Mouse (Mus musculus) 416B (cell line): ENCODE measurements around the gene Katnb1.

Experiments used
- DNase-seq: peaks from one replicate; pipeline ENCODE4 v3.0.0; 2011; ENCODE audit warnings: low read depth

Katnb1 gene

GRCm38 (mm10) chr8:95141026-95141425, 60.0 kb downstream of the Katnb1 start:
- no peak for DNase-seq

- DNase-seq = peak; percentile 43
These were observed 60.6 kb downstream of the Katnb1 start for GRCm38 (mm10) chr8:95141469-95142074.

DNA sequence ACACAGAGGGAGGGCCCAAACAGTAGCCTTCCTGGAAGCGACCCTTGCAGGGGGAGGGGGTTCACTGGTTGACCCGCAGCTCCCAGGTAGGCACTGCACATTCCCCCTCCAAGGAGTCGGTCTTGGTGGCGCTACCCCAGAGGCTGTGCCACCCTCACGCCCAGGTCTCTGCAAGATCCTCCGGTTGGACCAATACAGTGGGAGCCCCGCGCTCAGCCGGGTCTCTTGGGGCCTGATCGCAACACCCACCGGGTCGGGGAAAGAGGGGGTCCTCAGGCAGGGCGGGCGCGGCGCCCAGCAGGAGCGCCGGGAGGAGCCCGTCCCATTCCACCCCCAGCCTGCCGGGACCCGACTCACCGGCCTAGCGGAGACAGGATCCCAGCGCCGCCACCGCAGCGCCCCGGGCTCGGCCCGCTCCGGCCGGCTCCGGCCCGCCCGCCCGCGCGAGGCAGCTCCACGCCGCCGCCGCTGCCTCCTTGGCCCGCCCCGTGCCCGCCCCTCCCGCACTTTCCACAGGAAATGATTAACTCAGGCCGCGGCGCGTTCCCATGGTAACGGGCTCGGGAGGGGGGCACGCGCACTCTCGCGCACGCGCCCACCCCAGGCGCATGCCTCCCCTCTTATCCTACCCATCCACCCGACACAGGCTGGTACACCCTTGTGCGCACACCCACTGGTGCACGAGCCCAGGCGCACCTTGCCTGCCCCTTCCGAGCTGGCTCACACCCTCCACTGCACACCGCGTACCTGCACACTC, 61.3 kb downstream of the Katnb1 start:
- DNase-seq = peak; percentile 35

DNA sequence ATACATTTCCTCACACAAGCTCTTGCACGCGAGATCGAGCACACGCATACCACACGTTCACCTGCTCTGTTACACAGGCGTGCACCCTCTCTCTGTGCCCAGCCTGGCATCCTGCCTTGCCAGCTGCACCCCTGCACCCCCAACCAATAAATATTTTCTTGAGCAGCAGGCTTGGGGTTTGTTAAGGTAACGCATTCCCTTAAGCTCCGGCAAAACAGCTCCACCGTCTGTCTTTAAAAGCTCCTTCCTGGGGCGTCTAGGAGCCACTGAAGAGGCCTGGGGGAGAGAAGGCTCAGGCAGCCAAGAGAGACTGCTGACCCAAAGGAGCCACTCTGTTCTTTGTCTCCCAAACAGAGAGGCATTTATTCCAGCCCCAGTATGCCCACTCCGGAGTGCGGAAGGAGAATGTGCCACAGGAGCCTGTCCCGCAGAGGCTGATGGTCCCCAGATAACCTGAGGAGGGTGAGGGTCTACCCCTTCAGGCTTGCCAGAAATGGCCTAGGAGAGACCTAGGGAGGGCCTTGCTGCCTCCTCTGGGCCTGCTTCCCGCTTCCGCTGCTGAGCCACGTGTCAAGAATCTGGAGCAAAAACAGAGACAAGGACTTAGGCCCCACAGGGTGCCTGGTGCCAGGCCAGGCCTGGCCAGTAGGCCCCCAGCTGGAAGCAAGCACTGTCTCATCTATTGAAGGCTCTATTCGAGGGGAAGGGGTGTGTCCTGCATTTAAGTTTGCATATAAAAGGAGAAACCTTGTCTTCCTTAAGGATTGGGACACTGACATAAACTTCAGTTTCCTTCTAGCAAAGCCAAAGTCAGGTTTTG, 62.2 kb downstream of the Katnb1 start:
- DNase-seq = peak; percentile 76

DNA sequence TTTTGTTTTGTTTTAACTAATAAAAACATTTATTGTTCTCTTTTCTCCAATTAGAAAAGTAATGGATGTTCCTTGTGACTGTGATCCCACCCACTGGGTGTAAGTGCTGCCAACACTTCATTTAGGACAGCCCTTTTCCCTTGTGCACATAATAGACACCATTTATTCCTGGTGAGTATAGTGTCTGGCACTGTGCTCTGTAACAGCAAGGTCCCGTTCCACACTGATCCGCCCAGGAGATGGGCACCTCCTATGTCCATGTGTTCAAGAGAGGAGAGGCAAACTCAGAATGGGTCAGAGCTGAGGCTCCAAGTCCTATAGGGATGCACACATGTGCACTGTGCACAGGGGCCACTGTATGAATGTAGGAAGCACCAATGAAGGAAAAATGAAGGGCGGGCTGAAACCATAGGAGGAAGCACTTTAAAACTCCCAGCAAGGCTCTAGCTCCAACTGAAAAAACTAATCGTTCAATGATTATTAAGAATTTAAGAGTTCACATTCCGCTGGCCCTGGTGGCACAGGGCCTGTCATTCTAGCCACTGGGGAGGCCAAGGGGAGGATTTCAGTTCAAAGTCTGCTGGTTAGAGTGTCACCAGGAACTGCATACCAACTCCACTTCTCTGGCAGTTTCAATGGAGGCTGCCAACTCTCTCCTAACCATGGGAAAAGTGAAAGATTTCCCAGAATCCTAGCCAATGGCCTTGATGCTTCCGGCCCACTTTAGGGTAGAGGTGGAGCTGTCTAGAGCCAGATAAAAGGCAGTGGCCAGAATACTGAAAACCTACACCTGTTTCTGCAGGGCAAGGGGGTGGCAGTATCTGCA, 63.0 kb downstream of the Katnb1 start:
- DNase-seq = no peak

- DNase-seq = no peak
These were observed 63.6 kb downstream of the Katnb1 start for GRCm38 (mm10) chr8:95144631-95145015.

DNA sequence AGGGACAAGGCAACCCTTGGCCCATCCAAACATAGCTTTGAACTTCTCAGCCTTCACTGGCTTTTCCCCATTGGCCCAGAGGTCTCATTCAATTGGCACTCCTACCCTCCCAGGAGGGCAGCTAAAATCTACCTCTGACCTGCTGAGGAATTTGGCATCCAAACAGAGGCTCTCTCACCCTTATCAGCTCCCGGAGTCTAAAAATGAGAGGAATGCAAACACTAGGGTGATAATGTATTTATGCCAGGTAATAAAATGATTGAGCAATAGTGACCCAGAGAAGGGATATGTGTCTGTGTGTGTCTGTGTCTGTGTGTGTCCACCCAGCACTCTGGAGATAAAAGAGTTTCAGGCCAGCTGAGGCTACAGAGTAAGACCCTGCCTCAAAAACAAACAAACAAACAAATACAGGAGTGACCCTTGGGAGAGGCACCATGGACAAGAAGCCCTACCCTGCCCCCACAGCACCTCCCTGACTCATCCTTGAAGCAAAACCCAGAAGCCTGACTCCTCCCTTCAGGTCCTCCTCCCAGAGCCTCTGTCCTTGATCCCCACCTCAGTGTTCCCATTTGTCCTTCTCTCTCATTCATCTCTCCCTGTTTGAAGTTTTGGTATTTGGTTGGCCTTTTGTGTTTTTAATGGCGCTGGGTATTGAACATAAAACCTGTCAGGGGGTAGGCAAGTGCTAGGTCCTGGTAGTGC, 65.2 kb downstream of the Katnb1 start:
- no peak for DNase-seq

DNA sequence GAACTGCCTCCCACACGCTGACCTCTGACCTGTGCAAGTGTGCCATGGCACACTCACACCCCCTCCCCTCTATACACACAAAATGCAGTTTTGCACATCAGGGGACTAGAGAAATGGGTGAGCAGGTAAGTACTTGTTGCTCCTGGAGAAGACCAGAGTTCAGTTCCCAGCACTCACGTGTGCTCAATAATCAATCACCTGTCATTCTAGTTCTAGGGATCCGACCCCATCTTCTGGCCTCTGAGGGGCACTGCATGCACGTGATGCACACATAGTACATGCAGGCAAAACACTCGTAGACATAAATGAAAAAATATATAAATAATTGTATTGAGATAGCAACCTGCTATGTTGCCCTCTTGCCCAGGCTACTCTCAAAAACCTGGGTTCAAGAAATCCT, 65.9 kb downstream of the Katnb1 start:
- no peak for DNase-seq

DNA sequence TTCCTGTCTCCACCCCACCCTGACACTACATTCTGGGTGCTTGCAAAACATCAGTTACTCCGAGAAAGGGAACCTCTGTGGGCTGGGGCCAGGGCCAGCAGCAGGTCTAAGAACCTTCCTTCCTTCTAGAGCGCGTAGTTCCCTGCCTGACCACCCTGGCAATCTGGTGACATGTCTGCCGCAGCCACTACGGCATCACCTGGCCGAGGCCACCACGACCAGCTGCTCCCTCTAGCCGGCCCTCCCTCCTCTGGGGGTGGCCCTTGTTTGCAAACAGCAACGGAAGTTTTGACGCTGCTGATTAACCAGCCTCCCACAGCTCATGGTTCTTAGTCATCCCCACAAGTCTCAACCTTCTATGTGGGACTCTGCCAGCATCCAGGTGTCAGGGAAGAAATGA, 68.4 kb downstream of the Katnb1 start:
- DNase-seq = peak; percentile 85

DNA sequence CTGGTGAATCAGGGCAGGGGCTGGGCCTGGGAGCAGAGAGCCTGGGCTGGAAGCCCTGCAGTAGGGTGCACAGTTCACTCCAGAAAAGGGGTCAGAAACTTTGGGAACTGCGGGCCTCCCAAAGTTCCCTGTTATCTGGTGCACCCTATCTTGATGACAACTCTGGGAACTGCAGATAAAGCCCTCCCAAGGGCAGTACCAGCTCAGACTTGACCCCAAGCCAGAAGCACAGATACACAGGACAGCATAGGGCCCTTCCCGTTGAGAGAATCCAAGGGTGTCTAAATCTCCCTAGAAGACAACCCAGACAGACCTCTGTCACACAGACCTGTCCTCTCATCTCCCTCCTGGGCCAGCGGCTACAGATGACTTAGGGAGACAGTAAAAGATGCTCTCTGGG, 69.6 kb downstream of the Katnb1 start:
- DNase-seq = no peak
